Mouse (Mus musculus) MEL (cell line): ENCODE data around the gene 4930519G04Rik. TPM values are rescaled to one million over a fixed set of nuclear protein-coding genes. Genes with fewer than 3 reads are reported as not detected.

Experiments used
- DNase-seq: peaks from one replicate; pipeline ENCODE4 v3.0.0; 2011; ENCODE audit warnings: low read depth, low spot score
- H3K27ac ChIP-seq: 2 replicates; pipeline ENCODE4 v1.5.1; 2012; ENCODE audit warnings: low read depth, mild to moderate bottlenecking, control low read depth, low read length, moderate library complexity; ENCODE audit not compliant: control insufficient read depth
- H3K27me3 ChIP-seq, 2 experiments: fragments of 150-350 bp in 1 of 2; sonication (generic) in 1 of 2; 2 replicates each; pipeline ENCODE4 v1.6.1; 2012; ENCODE audit warnings: low read length in 2 of 2, mild to moderate bottlenecking in 2 of 2, improper control_type of control experiment in 1 of 2, moderate library complexity in 1 of 2; ENCODE audit not compliant: insufficient read depth in 2 of 2, control insufficient read depth in 1 of 2
- H3K36me3 ChIP-seq, 2 experiments: 2 replicates each; pipeline ENCODE4 v1.6.1; 2012 to 2014; ENCODE audit warnings: low read length in 2 of 2, improper control_type of control experiment in 1 of 2, inconsistent platforms in 1 of 2, mild to moderate bottlenecking in 1 of 2; ENCODE audit not compliant: insufficient read depth in 2 of 2, control insufficient read depth in 1 of 2
- H3K4me1 ChIP-seq, 2 experiments: fragments of 150-350 bp in 1 of 2; sonication (generic) in 1 of 2; 2 replicates each; pipeline ENCODE4 v1.6.1; 2012; ENCODE audit warnings: low read length in 2 of 2, improper control_type of control experiment in 1 of 2, mild to moderate bottlenecking in 1 of 2; ENCODE audit not compliant: insufficient read depth in 2 of 2, control insufficient read depth in 1 of 2
- H3K4me3 ChIP-seq, 2 experiments: fragments of 150-350 bp in 1 of 2; sonication (generic) in 1 of 2; 2 replicates each; pipeline ENCODE4 v1.5.1; 2012; ENCODE audit warnings: low read depth in 2 of 2, low read length in 2 of 2, mild to moderate bottlenecking in 2 of 2, moderate library complexity in 2 of 2, control low read depth in 1 of 2, improper control_type of control experiment in 1 of 2; ENCODE audit not compliant: control insufficient read depth in 1 of 2, insufficient read depth in 1 of 2
- H3K79me2 ChIP-seq: 2 replicates; pipeline ENCODE4 v1.6.1; 2012; ENCODE audit warnings: mild to moderate bottlenecking, low read length, moderate library complexity; ENCODE audit not compliant: control insufficient read depth, poor library complexity, insufficient read depth
- H3K9ac ChIP-seq: 2 replicates; pipeline ENCODE4 v1.6.1; 2012; ENCODE audit warnings: low read depth, mild to moderate bottlenecking, control low read depth, low read length, moderate library complexity; ENCODE audit not compliant: control insufficient read depth, poor library complexity, severe bottlenecking
- H3K9me3 ChIP-seq: fragments of 150-350 bp; sonication (generic); replicated peaks from 2 replicates; pipeline ENCODE4 v1.6.1; 2012; ENCODE audit warnings: mild to moderate bottlenecking, low read length, improper control_type of control experiment, moderate library complexity; ENCODE audit not compliant: insufficient read depth
- BHLHE40 ChIP-seq: IDR thresholded peaks from 2 replicates; pipeline ENCODE4 v1.6.1; 2012; ENCODE audit warnings: low read depth, mild to moderate bottlenecking, inconsistent platforms, low read length, improper control_type of control experiment, borderline replicate concordance
- CHD2 ChIP-seq: IDR thresholded peaks from 2 replicates; pipeline ENCODE4 v1.6.1; 2011; ENCODE audit warnings: low read length, improper control_type of control experiment
- ELF1 ChIP-seq: IDR thresholded peaks from 2 replicates; pipeline ENCODE4 v1.6.1; 2014; ENCODE audit warnings: low read depth, mild to moderate bottlenecking, inconsistent platforms, low read length, improper control_type of control experiment, moderate library complexity
- ETS1 ChIP-seq: IDR thresholded peaks from 2 replicates; pipeline ENCODE4 v1.6.1; 2012; ENCODE audit warnings: low read depth, mild to moderate bottlenecking, inconsistent platforms, low read length, improper control_type of control experiment, moderate library complexity
- HCFC1 ChIP-seq: IDR thresholded peaks from 2 replicates; pipeline ENCODE4 v1.6.1; 2012; ENCODE audit warnings: low read depth, mild to moderate bottlenecking, inconsistent platforms, low read length, improper control_type of control experiment, moderate library complexity
- JUND ChIP-seq: IDR thresholded peaks from 2 replicates; pipeline ENCODE4 v1.6.1; 2011; ENCODE audit warnings: low read depth, mild to moderate bottlenecking, improper control_type of control experiment, low read length
- KAT2A ChIP-seq: conservative IDR thresholded peaks from 2 replicates; pipeline ENCODE4 v1.6.1; 2012; ENCODE audit warnings: low read depth, low read length, improper control_type of control experiment, inconsistent platforms
- MYC ChIP-seq: IDR thresholded peaks from 2 replicates; pipeline ENCODE4 v1.6.1; 2011; ENCODE audit warnings: low read depth, mild to moderate bottlenecking, low read length, improper control_type of control experiment, moderate library complexity
- NELFE ChIP-seq: IDR thresholded peaks from 2 replicates; pipeline ENCODE4 v1.6.1; 2011; ENCODE audit warnings: low read depth, low read length, improper control_type of control experiment
- NRF1 ChIP-seq: IDR thresholded peaks from 2 replicates; pipeline ENCODE4 v1.6.1; 2014; ENCODE audit warnings: low read depth, mild to moderate bottlenecking, inconsistent platforms, low read length, improper control_type of control experiment, moderate library complexity; ENCODE audit not compliant: poor library complexity, insufficient read depth, severe bottlenecking
- POLR2AphosphoS2 ChIP-seq: IDR thresholded peaks from 2 replicates; pipeline ENCODE4 v1.6.1; 2011; ENCODE audit warnings: low read length, improper control_type of control experiment
- POLR2AphosphoS5 ChIP-seq: IDR thresholded peaks from 2 replicates; pipeline ENCODE4 v1.6.1; 2012; ENCODE audit warnings: low read depth, borderline replicate concordance, mild to moderate bottlenecking, inconsistent platforms, low read length, moderate library complexity, mixed read lengths
- SMC3 ChIP-seq: IDR thresholded peaks from 2 replicates; pipeline ENCODE4 v1.6.1; 2011; ENCODE audit warnings: low read depth, low read length, improper control_type of control experiment
- TAL1 ChIP-seq: IDR thresholded peaks from 2 replicates; pipeline ENCODE4 v1.6.1; 2012; ENCODE audit warnings: mild to moderate bottlenecking, inconsistent platforms, low read length, moderate library complexity, mixed read lengths
- TBP ChIP-seq: IDR thresholded peaks from 2 replicates; pipeline ENCODE4 v1.8.0; 2011; ENCODE audit warnings: low read depth, low read length, improper control_type of control experiment
- TCF12 ChIP-seq: IDR thresholded peaks from 2 replicates; pipeline ENCODE4 v1.6.1; 2014; ENCODE audit warnings: low read depth, mild to moderate bottlenecking, inconsistent platforms, low read length, improper control_type of control experiment, moderate library complexity
- UBTF ChIP-seq: IDR thresholded peaks from 2 replicates; pipeline ENCODE4 v1.6.1; 2012; ENCODE audit warnings: low read depth, mild to moderate bottlenecking, inconsistent platforms, low read length, improper control_type of control experiment, moderate library complexity, borderline replicate concordance; ENCODE audit not compliant: insufficient read depth
- USF1 ChIP-seq: IDR thresholded peaks from 2 replicates; pipeline ENCODE4 v1.6.1; 2014; ENCODE audit warnings: low read depth, mild to moderate bottlenecking, inconsistent platforms, low read length, improper control_type of control experiment, moderate library complexity
- ZMIZ1 ChIP-seq: IDR thresholded peaks from 2 replicates; pipeline ENCODE4 v1.6.1; 2012; ENCODE audit warnings: low read depth, mild to moderate bottlenecking, inconsistent platforms, low read length, improper control_type of control experiment, moderate library complexity
- ZNF384 ChIP-seq: IDR thresholded peaks from 2 replicates; pipeline ENCODE4 v1.6.1; 2012; ENCODE audit warnings: low read depth, mild to moderate bottlenecking, inconsistent platforms, low read length, improper control_type of control experiment
- polyA plus RNA-seq, 2 experiments: library from polyadenylated mRNA; stranded (reverse) in 1 of 2; unstranded in 1 of 2; fragments of >175 nt in 1 of 2; fragments of >200 nt in 1 of 2; gene quantifications; 2 replicates each; pipeline versions ENCODE4 v1.2.1 to v1.2.4; 2012; ENCODE audit warnings: low replicate concordance in 2 of 2, low read depth in 1 of 2; ENCODE audit not compliant: insufficient read length in 2 of 2, insufficient read depth in 1 of 2, missing spikeins in 1 of 2
- total RNA-seq: library from RNA; depleted of rRNA; stranded (reverse); fragments of 300-350 nt; gene quantifications from 2 replicates; pipeline ENCODE4 v1.2.3, GENCODE M21; 2012

The 4930519G04Rik gene
- total and polyA plus RNA-seq, 3 experiments, result not detected

- H3K9ac ChIP-seq, result no peak overlapping the region
- no peak overlapping the region for H3K27ac ChIP-seq
- no peaks in the 10 kb centered on the region for H3K36me3 ChIP-seq
- no peaks in the 10 kb centered on the region for H3K27me3 ChIP-seq
- no peak overlapping the region for H3K4me3 ChIP-seq
- no peak for TF ChIP-seq CHD2
- TF ChIP-seq USF1, result no peak
- TF ChIP-seq JUND, result no peak
- TF ChIP-seq ZMIZ1, result no peak
- no peak for TF ChIP-seq ETS1
- no peak for TF ChIP-seq NRF1
- no peak for TF ChIP-seq MYC
- no peak for TF ChIP-seq BHLHE40
- no peak for TF ChIP-seq TCF12
- TF ChIP-seq POLR2AphosphoS5, result no peak
- no peak for TF ChIP-seq ELF1
- TF ChIP-seq POLR2AphosphoS2, result no peak
- no peak for TF ChIP-seq TAL1
- TF ChIP-seq HCFC1, result no peak
- TF ChIP-seq UBTF, result no peak
- no peak for TF ChIP-seq ZNF384
- DNase-seq, result no peak
- no peaks in the 10 kb centered on the region for H3K9me3 ChIP-seq
- H3K4me1 ChIP-seq, result peaks cover 0 to 7% of the 10 kb centered on the region in 2 experiments; a peak in 2 of 4 replicates
- no peaks in the 10 kb centered on the region for H3K79me2 ChIP-seq
Observed at GRCm38 (mm10) chr5:114883022-114883421, 29.6 kb downstream of the 4930519G04Rik start.

- Histone ChIP-seq H3K27ac (no peak overlapping the region), H3K79me2 (no peaks in the 10 kb centered on the region)
Observed at GRCm38 (mm10) chr5:114886801-114887200, 33.3 kb downstream of the 4930519G04Rik start.

More at GRCm38 (mm10) chr5:114886801-114887200, 33.3 kb downstream of the 4930519G04Rik start:
- no peaks in the 10 kb centered on the region for H3K36me3 ChIP-seq
- H3K4me3 ChIP-seq, result no peak overlapping the region
- no peaks in the 10 kb centered on the region for H3K9me3 ChIP-seq
- no peaks in the 10 kb centered on the region for H3K27me3 ChIP-seq
- no peak for TF ChIP-seq KAT2A
- peak; percentile 16; the same call in 1 of the 2 replicates for TF ChIP-seq BHLHE40
- no peak for TF ChIP-seq NELFE
- TF ChIP-seq SMC3, result no peak
- no peak for TF ChIP-seq TCF12
- no peak for TF ChIP-seq TBP
- no peak for TF ChIP-seq ELF1
- no peak for TF ChIP-seq JUND
- H3K4me1 ChIP-seq, result peaks cover 0 to 7% of the 10 kb centered on the region in 2 experiments; a peak in 2 of 4 replicates
- peak; percentile 24 for DNase-seq
- no peak overlapping the region for H3K9ac ChIP-seq
